1 mouse cellular context compared by ENCODE assay signal in genomic region chr17:6280513-6280912, GRCm38 (mm10). TPM values are rescaled to one million over a fixed set of nuclear protein-coding genes. Genes with fewer than 3 reads are reported as not detected.
"Had no signal": no experiment of that assay in that cellular context is flagged by ENCODE, and none has a peak within 500 bp of the region (broad histone marks: within the 10 kb centered on the region; RNA-seq: fewer than 3 reads in every experiment).

No protein-coding gene starts in this region.

RNA-seq across cellular contexts. Expression of gene Tmem181a, which starts 23.9 kb away (rescaled TPM):
- polyA plus RNA-seq: erythroblast, embryonic 14.5 days had no signal
